Mouse (Mus musculus): Measurements from ENCODE around the gene Atp6v0a1.

DNA sequence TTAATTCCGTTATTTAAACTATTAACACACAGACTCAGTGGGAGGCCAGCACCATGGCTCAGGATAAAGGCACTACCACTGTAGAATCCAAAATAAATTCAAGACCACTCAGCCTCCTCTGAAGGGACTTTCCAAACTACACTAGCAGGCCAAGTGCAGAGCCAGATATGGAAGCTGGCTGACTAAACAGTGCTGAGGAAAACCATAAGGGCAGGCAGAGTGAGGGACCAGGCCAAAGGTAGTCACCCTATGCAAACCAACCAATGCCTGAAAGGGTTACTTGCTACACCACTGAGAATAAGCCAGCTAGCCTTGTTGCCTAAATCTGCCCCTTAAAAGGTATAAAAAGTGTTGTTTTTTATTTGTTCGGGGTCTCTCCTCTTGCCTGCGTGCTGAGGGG lies 102.9 kb downstream of the Atp6v0a1 start:
- TF ChIP-seq CTCF (IDR thresholded peaks at IDR 0.05; ENCODE audit: low read depth) (no peak), EP300 (IDR thresholded peaks at IDR 0.05; ENCODE audit: low read depth) (no peak)

All from liver, postnatal 0 days (tissue).